ENCODE assay signal across 18 mouse cellular contexts in genomic region chr2:6543650-6544049, GRCm38 (mm10).
"Had no signal": no experiment of that assay in that cellular context is flagged by ENCODE, and none has a peak within 500 bp of the region (broad histone marks: within the 10 kb centered on the region; RNA-seq: fewer than 3 reads in every experiment).

No protein-coding gene starts in this region.

- H3K4me1 ChIP-seq: limb, embryonic 15.5 days had no signal

- H3K27ac ChIP-seq: limb, embryonic 12.5 days; limb, embryonic 15.5 days; liver, embryonic 14.5 days; macrophage; midbrain, embryonic 13.5 days; stomach, postnatal 0 days had no signal

- H3K4me2 ChIP-seq: limb, embryonic 12.5 days; limb, embryonic 15.5 days; liver, embryonic 11.5 days; lung, embryonic 14.5 days; midbrain, embryonic 13.5 days had no signal

- H3K27me3 ChIP-seq: limb, embryonic 12.5 days; limb, embryonic 15.5 days; midbrain, embryonic 13.5 days had no signal

- DNase-seq: kidney, adult 18-20 months; kidney, adult 9 months; kidney, postnatal 14 days; left cerebral cortex, postnatal 4 days; liver, postnatal 0 days; lung, embryonic 14.5 days; right cerebral cortex, postnatal 14 days; thymus, adult 18-20 months; thymus, postnatal 4 days had no signal

- H3K4me3 ChIP-seq: limb, embryonic 12.5 days; limb, embryonic 15.5 days; midbrain, embryonic 13.5 days had no signal

- ATAC-seq: intestine, embryonic 16.5 days; liver, postnatal 0 days; lung, postnatal 0 days; midbrain, embryonic 13.5 days had no signal

- H3K9me3 ChIP-seq: limb, embryonic 12.5 days; limb, embryonic 15.5 days; midbrain, embryonic 13.5 days had no signal

- H3K36me3 ChIP-seq: limb, embryonic 12.5 days; limb, embryonic 15.5 days had no signal

- H3K9ac ChIP-seq: limb, embryonic 12.5 days; limb, embryonic 15.5 days; liver, embryonic 14.5 days; liver, postnatal 0 days; lung, embryonic 14.5 days; midbrain, embryonic 13.5 days had no signal
